Mouse (Mus musculus): Measurements from ENCODE around the gene Usp9x.

DNA sequence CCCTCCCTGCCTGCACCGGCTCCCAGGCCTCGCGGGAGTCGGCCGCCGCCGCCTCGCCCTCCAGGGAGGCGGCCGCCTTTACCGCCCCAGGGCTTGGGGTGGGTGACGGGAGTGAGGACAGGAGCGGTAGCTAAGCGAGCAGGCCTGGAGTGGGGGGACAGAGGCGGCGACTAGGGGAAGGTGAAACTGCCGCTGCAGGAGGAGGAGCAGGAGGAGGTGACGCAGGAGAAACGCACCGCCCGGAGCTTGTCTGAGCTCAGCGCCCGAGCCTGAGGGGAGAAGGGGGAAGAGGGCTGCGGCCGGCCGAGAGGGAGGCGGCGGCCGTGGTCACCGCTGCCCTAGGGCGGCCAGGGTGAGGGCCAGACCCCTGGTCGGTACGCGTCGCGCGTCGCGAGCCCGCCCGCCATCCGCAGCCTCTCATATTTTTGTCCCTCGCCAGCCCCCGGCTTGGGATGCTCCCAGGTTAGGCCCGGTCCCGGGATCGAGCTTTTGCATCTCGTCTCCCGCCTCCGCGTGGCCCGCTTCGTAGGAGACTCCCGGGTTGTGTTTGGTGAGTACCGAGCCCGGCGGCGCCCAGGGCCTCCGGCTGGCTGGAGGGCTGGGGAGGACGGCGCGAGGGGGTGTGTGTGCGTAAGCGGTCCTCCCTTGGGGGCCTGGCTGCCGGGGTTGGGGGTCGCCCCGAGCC lies 620 bp downstream of the Usp9x start:
- no peak for TF ChIP-seq CTCF (IDR thresholded peaks at IDR 0.05; ENCODE audit: low read depth)
- TF ChIP-seq EP300 (IDR thresholded peaks at IDR 0.05; ENCODE audit: low read depth) = no peak

All from liver, postnatal 0 days (tissue).